Comparison of ENCODE assay signal across 21 mouse cellular contexts in the genomic region with DNA sequence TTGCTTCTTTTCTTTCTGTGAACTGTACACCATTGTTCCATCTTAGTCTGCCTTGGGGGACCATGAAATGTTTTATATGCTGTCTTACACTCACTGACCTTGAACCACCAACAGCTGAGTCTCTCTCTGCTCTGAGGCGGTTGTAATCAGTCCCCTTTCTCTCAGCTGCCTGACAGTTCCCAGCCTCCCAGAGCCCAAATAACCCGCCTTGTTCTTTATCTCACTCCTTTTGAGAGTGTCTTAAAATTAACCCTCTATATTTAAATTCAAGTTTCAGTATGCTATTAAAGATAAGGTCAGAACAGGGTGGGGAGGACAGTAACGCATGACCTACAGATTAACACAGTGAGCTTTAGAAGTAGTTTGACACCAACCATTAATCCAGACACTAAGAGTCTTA. TPM values are rescaled to one million over a fixed set of nuclear protein-coding genes. Genes with fewer than 3 reads are reported as not detected.
DNase-seq lines count a peak whose midpoint lies in the region; ATAC-seq lines count a peak whose summit lies in the region.
"Had no signal": no experiment of that assay in that cellular context is flagged by ENCODE, and none has a peak within 500 bp of the region (broad histone marks: within the 10 kb centered on the region; RNA-seq: fewer than 3 reads in every experiment).

No protein-coding gene starts in this region.

- no peak overlapping the region for H3K4me3 ChIP-seq in heart, embryonic 13.5 days
- no peak overlapping the region for H3K4me3 ChIP-seq in liver, embryonic 11.5 days (ENCODE audit: low read depth, low read length)
- no peak overlapping the region for H3K4me3 ChIP-seq in forebrain, embryonic 10.5 days
- H3K4me3 ChIP-seq: embryonic facial prominence, embryonic 10.5 days; forebrain, embryonic 15.5 days; left cerebral cortex, adult 2 months; midbrain, embryonic 10.5 days had no signal

- no peaks in the 10 kb centered on the region for H3K27me3 ChIP-seq in heart, embryonic 13.5 days (replicated peaks)
- H3K27me3 ChIP-seq in liver, embryonic 11.5 days (replicated peaks; ENCODE audit: control insufficient read depth, insufficient read depth, low read length) = no peaks in the 10 kb centered on the region
- peaks cover 5% of the 10 kb centered on the region; the same call in 1 of the 2 replicates for H3K27me3 ChIP-seq in forebrain, embryonic 10.5 days (ENCODE audit: poor library complexity, severe bottlenecking)
- H3K27me3 ChIP-seq: forebrain, embryonic 15.5 days had no signal

- no peak overlapping the region for H3K9ac ChIP-seq in heart, embryonic 13.5 days
- H3K9ac ChIP-seq in liver, embryonic 11.5 days (ENCODE audit: low read depth, low read length) = no peak overlapping the region
- H3K9ac ChIP-seq: forebrain, embryonic 15.5 days had no signal

- WGBS in heart, embryonic 13.5 days = 24% methylated on average over 3 of the region's 3 CpGs
- WGBS in liver, embryonic 11.5 days = 28% methylated on average over 3 of the region's 3 CpGs
- WGBS in forebrain, embryonic 10.5 days = 88% methylated on average over 3 of the region's 3 CpGs

- no peaks in the 10 kb centered on the region for H3K36me3 ChIP-seq in heart, embryonic 13.5 days
- H3K36me3 ChIP-seq in liver, embryonic 11.5 days (ENCODE audit: control insufficient read depth, insufficient read depth, low read length) = no peaks in the 10 kb centered on the region
- H3K36me3 ChIP-seq in forebrain, embryonic 10.5 days (replicated peaks) = no peaks in the 10 kb centered on the region
- H3K36me3 ChIP-seq: embryonic facial prominence, embryonic 10.5 days; forebrain, embryonic 15.5 days; midbrain, embryonic 10.5 days had no signal

- no peaks in the 10 kb centered on the region for H3K9me3 ChIP-seq in heart, embryonic 13.5 days
- no peaks in the 10 kb centered on the region for H3K9me3 ChIP-seq in liver, embryonic 11.5 days (ENCODE audit: control insufficient read depth, low read length)
- H3K9me3 ChIP-seq in forebrain, embryonic 10.5 days = no peaks in the 10 kb centered on the region
- H3K9me3 ChIP-seq: embryonic facial prominence, embryonic 10.5 days; forebrain, embryonic 15.5 days; midbrain, embryonic 10.5 days had no signal

- peaks cover 34% of the 10 kb centered on the region for H3K4me1 ChIP-seq in heart, embryonic 13.5 days
- H3K4me1 ChIP-seq in liver, embryonic 11.5 days (replicated peaks; ENCODE audit: control insufficient read depth, insufficient read depth, low read length) = peaks cover 8% of the 10 kb centered on the region
- H3K4me1 ChIP-seq in forebrain, embryonic 10.5 days = no peaks in the 10 kb centered on the region
- H3K4me1 ChIP-seq: forebrain, embryonic 15.5 days; midbrain, embryonic 10.5 days had no signal

- no peak for DNase-seq in heart, postnatal 4 days
- peak; percentile 63 for DNase-seq in c-Kit-positive CD71-positive TER-119-negative erythroid progenitor cells, embryonic 14.5 days (ENCODE audit: low read depth)
- DNase-seq in liver, embryonic 11.5 days (ENCODE audit: low spot score) = no peak
- DNase-seq in gastrocnemius, postnatal 10 days = no peak
- DNase-seq in cerebellum, postnatal 10 days = no peak
- no peak for DNase-seq in forebrain, embryonic 10.5 days (ENCODE audit: extremely low spot score, low spot score)
- DNase-seq: adrenal gland, adult 2 months; cerebellum, adult 18-20 months; kidney, adult 2 months; kidney, postnatal 14 days; left cerebral cortex, postnatal 4 days; lung, adult 18-20 months; lung, postnatal 14 days; right cerebral cortex, postnatal 4 days; thymus, adult 2 months had no signal

- no peak for ATAC-seq in heart, embryonic 13.5 days (ENCODE audit: extremely low read depth, insufficient number of reproducible peaks, low FRiP score, low TSS enrichment)
- ATAC-seq in liver, embryonic 11.5 days (replicated peaks; ENCODE audit: low FRiP score) = peak; percentile 81
- peak; percentile 62 for ATAC-seq in megakaryocyte progenitor cell, adult 5-6 weeks (replicated peaks; ENCODE audit: poor library complexity)
- ATAC-seq: forebrain, embryonic 15.5 days had no signal

- H3K4me2 ChIP-seq in heart, embryonic 13.5 days = no peak overlapping the region
- peak overlapping the region; percentile 46 for H3K4me2 ChIP-seq in liver, embryonic 11.5 days
- H3K4me2 ChIP-seq: forebrain, embryonic 15.5 days had no signal

- peak overlapping the region; percentile 24; the same call in 1 of the 2 replicates for H3K27ac ChIP-seq in heart, embryonic 13.5 days (replicated peaks)
- peak overlapping the region; percentile 89 for H3K27ac ChIP-seq in liver, embryonic 11.5 days (ENCODE audit: low read depth, low read length)
- no peak overlapping the region for H3K27ac ChIP-seq in forebrain, embryonic 10.5 days
- H3K27ac ChIP-seq: embryonic facial prominence, embryonic 10.5 days; forebrain, embryonic 15.5 days; left cerebral cortex, adult 2 months; midbrain, embryonic 10.5 days had no signal

RNA-seq across cellular contexts. Expression of gene Htr2a, which starts 32.9 kb away (rescaled TPM):
- 0.72 and 0.87 TPM in 2 replicates for polyA plus RNA-seq in heart, embryonic 13.5 days (2015; fragmentation: Nextera tagmentation; extraction: Ambion mirVana)
- 1 to 10 TPM; 1.0 to 1.4 TPM for total RNA-seq in heart, postnatal 4 days (2021)
- polyA plus RNA-seq in liver, embryonic 11.5 days (2014; fragmentation: Nextera tagmentation; extraction: Ambion mirVana) = 0.36 and 0.49 TPM in 2 replicates
- 0.93 and 1.2 TPM in 2 replicates for total RNA-seq in megakaryocyte progenitor cell, adult 5-6 weeks (2015)
- total RNA-seq in megakaryocyte progenitor cell, adult 5-6 weeks (2017) = 0.51 and 0.54 TPM in 2 replicates
- under 1 TPM; 0.61 to 0.72 TPM for total RNA-seq in gastrocnemius, postnatal 10 days (2021)
- polyA plus RNA-seq in forebrain, embryonic 10.5 days (2016; fragmentation: Nextera tagmentation; extraction: Ambion mirVana) = 0.12 and 0.26 TPM in 2 replicates

RNA-seq across cellular contexts. Expression of gene Esd, which starts 58.5 kb away (rescaled TPM):
- polyA plus RNA-seq in heart, embryonic 13.5 days (2015; fragmentation: Nextera tagmentation; extraction: Ambion mirVana) = 264 TPM in 2 replicates
- total RNA-seq in heart, postnatal 4 days (2021) = 100 to 1,000 TPM; 152 to 155 TPM
- 327 and 341 TPM in 2 replicates for polyA plus RNA-seq in liver, embryonic 11.5 days (2014; fragmentation: Nextera tagmentation; extraction: Ambion mirVana)
- 221 and 234 TPM in 2 replicates for total RNA-seq in megakaryocyte progenitor cell, adult 5-6 weeks (2015)
- 209 and 248 TPM in 2 replicates for total RNA-seq in megakaryocyte progenitor cell, adult 5-6 weeks (2017)
- 100 to 1,000 TPM in 1 of 2 experiments, 10 to 100 TPM in 1; 99.5 to 108 TPM for total RNA-seq in gastrocnemius, postnatal 10 days (2021)
- 318 and 332 TPM in 2 replicates for polyA plus RNA-seq in forebrain, embryonic 10.5 days (2016; fragmentation: Nextera tagmentation; extraction: Ambion mirVana)
